Mouse (Mus musculus): Measurements from ENCODE around the gene Fmc1. TPM values are rescaled to one million over a fixed set of nuclear protein-coding genes. Genes with fewer than 3 reads are reported as not detected.

Gene Fmc1
- polyA plus RNA-seq, 1 experiment from 2014 or later: 134 TPM

- H3K4me3 ChIP-seq (replicated peaks; ENCODE audit: low read length): peak overlapping the region; percentile 87
- H3K27me3 ChIP-seq (replicated peaks; ENCODE audit: control insufficient read depth, insufficient read depth, low read length): no peaks in the 10 kb centered on the region
- no peaks in the 10 kb centered on the region for H3K36me3 ChIP-seq (ENCODE audit: control insufficient read depth, insufficient read depth)
- H3K4me1 ChIP-seq (replicated peaks; ENCODE audit: control insufficient read depth, insufficient read depth, low read length): peaks cover 14% of the 10 kb centered on the region
- H3K4me2 ChIP-seq (ENCODE audit: low read length): peak overlapping the region; percentile 80
- 5% methylated on average over 28 of the region's 28 CpGs for WGBS
- H3K9ac ChIP-seq (replicated peaks; ENCODE audit: low read depth, low read length): peak overlapping the region; percentile 88
- ATAC-seq: peak; percentile 32
- peak overlapping the region; percentile 99 for H3K27ac ChIP-seq (ENCODE audit: low read length)
- no peaks in the 10 kb centered on the region for H3K9me3 ChIP-seq (ENCODE audit: control insufficient read depth, low read length)
Measured at GRCm38 (mm10) chr6:38550250-38551061, 17.2 kb downstream of the Fmc1 start.

GRCm38 (mm10) chr6:38551062-38551988 is 18.0 kb downstream of the Fmc1 start, which contains the start of gene Luc7l2:
Gene Luc7l2, plus strand, starts transcription at chr6:38551334.
- Histone ChIP-seq H3K9me3 (ENCODE audit: control insufficient read depth, low read length) (no peaks in the 10 kb centered on the region), H3K9ac (replicated peaks; ENCODE audit: low read depth, low read length) (peak within 1 kb of the TSS; percentile 88), H3K36me3 (ENCODE audit: control insufficient read depth, insufficient read depth) (no peaks in the 10 kb centered on the region), H3K4me1 (replicated peaks; ENCODE audit: control insufficient read depth, insufficient read depth, low read length) (peaks cover 14% of the 10 kb centered on the region), H3K27me3 (replicated peaks; ENCODE audit: control insufficient read depth, insufficient read depth, low read length) (no peaks in the 10 kb centered on the region), H3K27ac (ENCODE audit: low read length) (peak within 1 kb of the TSS; percentile 99), H3K4me2 (ENCODE audit: low read length) (peak within 1 kb of the TSS; percentile 80), H3K4me3 (replicated peaks; ENCODE audit: low read length) (peak within 1 kb of the TSS; percentile 87)
- under 1% methylated on average over 86 of the region's 98 CpGs for WGBS
- ATAC-seq: peak; percentile 85

- Histone ChIP-seq H3K27ac (ENCODE audit: low read length) (peak overlapping the region; percentile 99), H3K9ac (replicated peaks; ENCODE audit: low read depth, low read length) (peak overlapping the region; percentile 83), H3K36me3 (ENCODE audit: control insufficient read depth, insufficient read depth) (no peaks in the 10 kb centered on the region), H3K9me3 (ENCODE audit: control insufficient read depth, low read length) (no peaks in the 10 kb centered on the region), H3K4me3 (replicated peaks; ENCODE audit: low read length) (peak overlapping the region; percentile 87), H3K4me1 (replicated peaks; ENCODE audit: control insufficient read depth, insufficient read depth, low read length) (peaks cover 14% of the 10 kb centered on the region), H3K27me3 (replicated peaks; ENCODE audit: control insufficient read depth, insufficient read depth, low read length) (no peaks in the 10 kb centered on the region), H3K4me2 (ENCODE audit: low read length) (peak overlapping the region; percentile 68)
- peak; percentile 94 for ATAC-seq
- WGBS: under 1% methylated on average over 30 of the region's 32 CpGs
Measured at GRCm38 (mm10) chr6:38551989-38552635, 18.8 kb downstream of the Fmc1 start.

GRCm38 (mm10) chr6:38552636-38553000 is 19.3 kb downstream of the Fmc1 start:
- no peak for ATAC-seq
- Histone ChIP-seq H3K4me1 (replicated peaks; ENCODE audit: control insufficient read depth, insufficient read depth, low read length) (peaks cover 14% of the 10 kb centered on the region), H3K9me3 (ENCODE audit: control insufficient read depth, low read length) (no peaks in the 10 kb centered on the region), H3K27ac (ENCODE audit: low read length) (no peak overlapping the region), H3K4me3 (replicated peaks; ENCODE audit: low read length) (peak overlapping the region; percentile 87), H3K9ac (replicated peaks; ENCODE audit: low read depth, low read length) (no peak overlapping the region), H3K36me3 (ENCODE audit: control insufficient read depth, insufficient read depth) (no peaks in the 10 kb centered on the region), H3K27me3 (replicated peaks; ENCODE audit: control insufficient read depth, insufficient read depth, low read length) (no peaks in the 10 kb centered on the region), H3K4me2 (ENCODE audit: low read length) (peak overlapping the region; percentile 68)
- WGBS: 23% methylated on average over 5 of the region's 5 CpGs

- Histone ChIP-seq H3K4me3 (replicated peaks; ENCODE audit: low read length) (no peak overlapping the region), H3K9ac (replicated peaks; ENCODE audit: low read depth, low read length) (no peak overlapping the region), H3K4me1 (replicated peaks; ENCODE audit: control insufficient read depth, insufficient read depth, low read length) (no peaks in the 10 kb centered on the region), H3K4me2 (ENCODE audit: low read length) (no peak overlapping the region), H3K27me3 (replicated peaks; ENCODE audit: control insufficient read depth, insufficient read depth, low read length) (no peaks in the 10 kb centered on the region), H3K36me3 (ENCODE audit: control insufficient read depth, insufficient read depth) (0 out of 2 replicates have a peak, but pooled peaks cover 5% of the 10 kb centered on the region), H3K27ac (ENCODE audit: low read length) (no peak overlapping the region), H3K9me3 (ENCODE audit: control insufficient read depth, low read length) (no peaks in the 10 kb centered on the region)
- WGBS: 83% methylated on average over 2 of the region's 2 CpGs
- ATAC-seq: no peak
Measured at GRCm38 (mm10) chr6:38576096-38576495, 42.8 kb downstream of the Fmc1 start.

GRCm38 (mm10) chr6:38580112-38580857 is 47.0 kb downstream of the Fmc1 start:
- Histone ChIP-seq H3K36me3 (ENCODE audit: control insufficient read depth, insufficient read depth) (peaks cover 5% of the 10 kb centered on the region), H3K4me2 (ENCODE audit: low read length) (no peak overlapping the region), H3K4me3 (replicated peaks; ENCODE audit: low read length) (no peak overlapping the region), H3K4me1 (replicated peaks; ENCODE audit: control insufficient read depth, insufficient read depth, low read length) (no peaks in the 10 kb centered on the region), H3K9me3 (ENCODE audit: control insufficient read depth, low read length) (no peaks in the 10 kb centered on the region), H3K9ac (replicated peaks; ENCODE audit: low read depth, low read length) (no peak overlapping the region), H3K27ac (ENCODE audit: low read length) (no peak overlapping the region), H3K27me3 (replicated peaks; ENCODE audit: control insufficient read depth, insufficient read depth, low read length) (no peaks in the 10 kb centered on the region)
- WGBS: 90% methylated on average over 3 of the region's 3 CpGs
- no peak for ATAC-seq

GRCm38 (mm10) chr6:38581711-38582110 is 48.4 kb downstream of the Fmc1 start:
- no peak overlapping the region for H3K4me2 ChIP-seq (ENCODE audit: low read length)
- no peaks in the 10 kb centered on the region for H3K4me1 ChIP-seq (replicated peaks; ENCODE audit: control insufficient read depth, insufficient read depth, low read length)
- WGBS: 91% methylated on average over 3 of the region's 3 CpGs
- H3K9ac ChIP-seq (replicated peaks; ENCODE audit: low read depth, low read length): no peak overlapping the region
- H3K36me3 ChIP-seq (ENCODE audit: control insufficient read depth, insufficient read depth): peaks cover 10% of the 10 kb centered on the region
- H3K9me3 ChIP-seq (ENCODE audit: control insufficient read depth, low read length): no peaks in the 10 kb centered on the region
- no peak for ATAC-seq
- H3K27ac ChIP-seq (ENCODE audit: low read length): no peak overlapping the region
- H3K4me3 ChIP-seq (replicated peaks; ENCODE audit: low read length): no peak overlapping the region
- H3K27me3 ChIP-seq (replicated peaks; ENCODE audit: control insufficient read depth, insufficient read depth, low read length): no peaks in the 10 kb centered on the region
